Mouse (Mus musculus): Measurements from ENCODE around the gene Eya4. TPM values are rescaled to one million over a fixed set of nuclear protein-coding genes. Genes with fewer than 3 reads are reported as not detected.

The Eya4 gene
- total and polyA plus RNA-seq, 2 experiments, result 0.11 to 0.28 TPM

DNA sequence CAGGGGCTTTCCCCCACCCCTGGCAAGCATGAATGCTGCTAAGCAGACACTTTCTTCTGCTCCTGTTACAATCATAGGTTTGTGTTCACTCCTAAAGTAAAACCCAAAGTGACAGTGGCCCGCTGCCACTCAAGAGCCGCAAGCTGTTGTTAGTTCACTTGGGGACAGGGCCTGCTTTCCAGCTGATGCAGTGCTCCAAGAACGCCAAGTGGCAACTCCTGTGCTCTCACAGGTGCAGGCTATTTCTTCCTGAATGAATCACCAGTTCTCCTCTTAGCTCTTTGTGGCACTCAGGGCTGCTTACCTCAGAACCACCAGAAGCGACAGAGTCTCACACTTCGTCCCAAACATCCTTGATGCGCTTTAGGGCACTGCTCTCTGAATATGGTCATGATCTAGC is 261.3 kb downstream of the Eya4 start:
- no peak overlapping the region for H3K4me3 ChIP-seq (ENCODE audit: insufficient read depth, low read depth, low read length)
- H3K27me3 ChIP-seq (ENCODE audit: control insufficient read depth, insufficient read depth, low read length), result no peaks in the 10 kb centered on the region
- 92% methylated on average over 6 of the region's 6 CpGs for WGBS
- no peak overlapping the region for H3K9ac ChIP-seq (ENCODE audit: low read depth, low read length)
- no peak overlapping the region for H3K27ac ChIP-seq (replicated peaks; ENCODE audit: insufficient read depth, low read depth, low read length)
- DNase-seq (ENCODE audit: extremely low read depth, low read depth, low spot score), result no peak
- no peaks in the 10 kb centered on the region for H3K4me1 ChIP-seq (ENCODE audit: control insufficient read depth, insufficient read depth, low read length)
- H3K36me3 ChIP-seq (ENCODE audit: control insufficient read depth, insufficient read depth, low read length), result no peaks in the 10 kb centered on the region
- H3K79me2 ChIP-seq (ENCODE audit: control insufficient read depth, insufficient read depth, low read length), result no peaks in the 10 kb centered on the region
- TF ChIP-seq POLR2A (IDR thresholded peaks at IDR 0.05; ENCODE audit: extremely low read depth, insufficient read depth, low read length) (no peak), CTCF (IDR thresholded peaks at IDR 0.05; ENCODE audit: low read depth, low read length) (no peak)

- Histone ChIP-seq H3K27me3 (ENCODE audit: control insufficient read depth, insufficient read depth, low read length) (no peaks in the 10 kb centered on the region), H3K4me3 (ENCODE audit: insufficient read depth, low read depth, low read length) (no peak overlapping the region), H3K79me2 (ENCODE audit: control insufficient read depth, insufficient read depth, low read length) (no peaks in the 10 kb centered on the region), H3K9ac (ENCODE audit: low read depth, low read length) (no peak overlapping the region), H3K4me1 (ENCODE audit: control insufficient read depth, insufficient read depth, low read length) (no peaks in the 10 kb centered on the region), H3K27ac (replicated peaks; ENCODE audit: insufficient read depth, low read depth, low read length) (no peak overlapping the region), H3K36me3 (ENCODE audit: control insufficient read depth, insufficient read depth, low read length) (no peaks in the 10 kb centered on the region)
- WGBS, result 47% methylated on average over 3 of the region's 3 CpGs
- no peak for DNase-seq (ENCODE audit: extremely low read depth, low read depth, low spot score)
- TF ChIP-seq POLR2A (IDR thresholded peaks at IDR 0.05; ENCODE audit: extremely low read depth, insufficient read depth, low read length) (no peak), CTCF (IDR thresholded peaks at IDR 0.05; ENCODE audit: low read depth, low read length) (no peak)
Observed at GRCm38 (mm10) chr10:23088764-23089163, 261.8 kb downstream of the Eya4 start.

DNA sequence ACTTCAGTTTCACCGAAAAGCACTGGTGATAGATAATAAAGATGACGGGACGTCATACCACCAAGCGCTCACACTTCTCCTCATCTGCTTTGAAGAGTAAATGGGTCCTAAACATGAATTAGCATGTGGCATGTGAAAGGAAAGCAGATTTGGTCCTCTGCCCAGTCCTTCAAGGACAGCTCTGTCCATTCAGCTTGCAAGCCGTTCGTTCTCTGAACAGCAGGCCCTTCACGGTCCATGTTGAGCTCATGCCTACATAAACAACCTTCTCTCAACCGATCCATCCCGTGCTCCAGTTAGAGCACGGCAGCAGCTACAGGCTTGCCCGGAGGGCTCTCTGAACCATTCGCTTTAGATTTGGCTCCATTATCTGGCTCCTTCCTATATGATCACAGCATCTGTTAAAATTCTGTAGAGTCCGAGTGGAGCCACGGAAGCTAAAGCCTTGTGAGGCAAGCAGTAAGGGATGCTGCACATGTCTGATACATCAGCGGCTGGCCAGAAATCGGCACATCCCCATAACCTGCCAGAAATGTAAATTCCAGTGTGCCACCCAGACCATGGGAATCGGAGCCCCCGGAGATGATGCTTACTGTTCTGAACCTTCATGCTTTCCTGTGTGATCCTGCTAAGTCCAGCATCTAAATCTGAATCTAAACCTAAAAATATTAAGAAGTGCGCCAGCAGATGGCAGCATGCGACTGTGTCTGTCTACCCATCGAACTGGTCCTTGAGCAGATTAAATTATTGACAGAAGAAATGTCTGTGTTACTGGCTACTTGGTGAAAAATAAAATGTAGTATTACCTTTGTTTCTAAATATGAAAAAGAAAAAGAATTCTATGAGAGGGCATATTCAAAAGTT is 264.0 kb downstream of the Eya4 start:
- Histone ChIP-seq H3K4me3 (ENCODE audit: insufficient read depth, low read depth, low read length) (no peak overlapping the region), H3K27ac (replicated peaks; ENCODE audit: insufficient read depth, low read depth, low read length) (no peak overlapping the region), H3K36me3 (ENCODE audit: control insufficient read depth, insufficient read depth, low read length) (no peaks in the 10 kb centered on the region), H3K27me3 (ENCODE audit: control insufficient read depth, insufficient read depth, low read length) (no peaks in the 10 kb centered on the region), H3K79me2 (ENCODE audit: control insufficient read depth, insufficient read depth, low read length) (no peaks in the 10 kb centered on the region), H3K4me1 (ENCODE audit: control insufficient read depth, insufficient read depth, low read length) (no peaks in the 10 kb centered on the region), H3K9ac (ENCODE audit: low read depth, low read length) (no peak overlapping the region)
- TF ChIP-seq CTCF (IDR thresholded peaks at IDR 0.05; ENCODE audit: low read depth, low read length) (peak; percentile 48; the same call in 1 of the 2 replicates), POLR2A (IDR thresholded peaks at IDR 0.05; ENCODE audit: extremely low read depth, insufficient read depth, low read length) (no peak)
- DNase-seq (ENCODE audit: extremely low read depth, low read depth, low spot score), result peak; percentile 19
- 70% methylated on average over 21 of the region's 21 CpGs for WGBS

DNA sequence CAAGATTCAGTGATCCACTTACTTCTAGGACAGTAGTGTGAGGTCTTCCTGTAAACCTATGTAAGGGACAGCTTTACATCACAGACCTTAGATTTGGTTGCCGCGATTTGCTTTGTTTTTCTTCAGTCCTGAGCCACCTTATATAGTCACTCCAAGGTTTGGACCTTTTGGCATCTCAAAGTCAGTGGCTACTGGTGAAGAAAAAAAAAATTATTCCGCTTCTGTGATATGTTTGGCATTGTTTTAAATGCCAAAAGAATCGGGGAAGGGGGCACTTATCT is 269.1 kb downstream of the Eya4 start:
- no peak for DNase-seq (ENCODE audit: extremely low read depth, low read depth, low spot score)
- no peak for TF ChIP-seq CTCF (IDR thresholded peaks at IDR 0.05; ENCODE audit: low read depth, low read length)
- no peak for TF ChIP-seq POLR2A (IDR thresholded peaks at IDR 0.05; ENCODE audit: extremely low read depth, insufficient read depth, low read length)
- WGBS, result 15% methylated on average over 4 of the region's 4 CpGs
- H3K9ac ChIP-seq (ENCODE audit: low read depth, low read length), result no peak overlapping the region
- no peaks in the 10 kb centered on the region for H3K27me3 ChIP-seq (ENCODE audit: control insufficient read depth, insufficient read depth, low read length)
- H3K4me1 ChIP-seq (ENCODE audit: control insufficient read depth, insufficient read depth, low read length), result no peaks in the 10 kb centered on the region
- H3K27ac ChIP-seq (replicated peaks; ENCODE audit: insufficient read depth, low read depth, low read length), result no peak overlapping the region
- H3K4me3 ChIP-seq (ENCODE audit: insufficient read depth, low read depth, low read length), result no peak overlapping the region
- H3K36me3 ChIP-seq (ENCODE audit: control insufficient read depth, insufficient read depth, low read length), result no peaks in the 10 kb centered on the region
- H3K79me2 ChIP-seq (ENCODE audit: control insufficient read depth, insufficient read depth, low read length), result no peaks in the 10 kb centered on the region

DNA sequence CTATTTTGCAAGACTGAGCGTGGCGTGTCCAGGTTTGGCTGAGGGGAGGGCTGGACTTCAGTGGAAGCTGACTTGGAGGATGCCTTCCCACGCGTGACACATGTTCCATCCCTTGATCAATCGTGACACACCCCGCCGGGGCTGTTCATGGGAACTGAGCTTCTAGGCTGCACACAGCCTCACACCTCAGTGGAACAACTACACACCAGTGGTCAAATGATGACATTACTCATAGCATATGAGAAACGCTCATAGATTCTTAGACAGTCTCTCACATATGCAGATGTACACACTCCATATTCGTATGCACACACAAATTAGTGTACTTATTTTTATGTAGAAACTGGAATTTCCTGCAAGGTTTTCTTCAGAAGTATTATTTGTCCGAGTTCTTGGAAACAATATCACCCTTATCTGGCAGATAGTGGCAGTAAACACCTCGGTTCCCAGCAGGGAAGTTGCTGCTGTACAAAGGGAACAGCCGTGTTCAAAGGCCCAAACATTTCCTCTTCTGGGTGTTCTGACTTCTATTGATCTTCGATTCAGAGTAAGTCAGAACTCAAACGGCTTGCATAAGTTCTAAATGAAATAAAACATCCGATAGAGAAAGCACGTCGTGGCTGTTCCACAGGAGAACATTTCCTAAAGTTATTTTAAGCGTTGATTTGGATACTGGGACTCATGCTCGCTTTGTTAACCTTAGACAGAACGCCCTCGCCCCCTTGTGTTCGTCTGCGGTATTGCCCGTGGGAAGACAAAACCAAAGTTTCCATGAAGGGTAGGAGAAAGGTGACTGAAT is 269.6 kb downstream of the Eya4 start:
- Histone ChIP-seq H3K27ac (replicated peaks; ENCODE audit: insufficient read depth, low read depth, low read length) (no peak overlapping the region), H3K79me2 (ENCODE audit: control insufficient read depth, insufficient read depth, low read length) (no peaks in the 10 kb centered on the region), H3K9ac (ENCODE audit: low read depth, low read length) (no peak overlapping the region), H3K27me3 (ENCODE audit: control insufficient read depth, insufficient read depth, low read length) (no peaks in the 10 kb centered on the region), H3K4me1 (ENCODE audit: control insufficient read depth, insufficient read depth, low read length) (no peaks in the 10 kb centered on the region), H3K36me3 (ENCODE audit: control insufficient read depth, insufficient read depth, low read length) (no peaks in the 10 kb centered on the region), H3K4me3 (ENCODE audit: insufficient read depth, low read depth, low read length) (no peak overlapping the region)
- TF ChIP-seq POLR2A (IDR thresholded peaks at IDR 0.05; ENCODE audit: extremely low read depth, insufficient read depth, low read length) (no peak), CTCF (IDR thresholded peaks at IDR 0.05; ENCODE audit: low read depth, low read length) (peak; percentile 84)
- DNase-seq (ENCODE audit: extremely low read depth, low read depth, low spot score), result peak; percentile 37
- WGBS, result 36% methylated on average over 24 of the region's 24 CpGs

Data from liver, adult 2 months (tissue).